Mouse (Mus musculus): ENCODE data around the gene Trafd1.

DNA sequence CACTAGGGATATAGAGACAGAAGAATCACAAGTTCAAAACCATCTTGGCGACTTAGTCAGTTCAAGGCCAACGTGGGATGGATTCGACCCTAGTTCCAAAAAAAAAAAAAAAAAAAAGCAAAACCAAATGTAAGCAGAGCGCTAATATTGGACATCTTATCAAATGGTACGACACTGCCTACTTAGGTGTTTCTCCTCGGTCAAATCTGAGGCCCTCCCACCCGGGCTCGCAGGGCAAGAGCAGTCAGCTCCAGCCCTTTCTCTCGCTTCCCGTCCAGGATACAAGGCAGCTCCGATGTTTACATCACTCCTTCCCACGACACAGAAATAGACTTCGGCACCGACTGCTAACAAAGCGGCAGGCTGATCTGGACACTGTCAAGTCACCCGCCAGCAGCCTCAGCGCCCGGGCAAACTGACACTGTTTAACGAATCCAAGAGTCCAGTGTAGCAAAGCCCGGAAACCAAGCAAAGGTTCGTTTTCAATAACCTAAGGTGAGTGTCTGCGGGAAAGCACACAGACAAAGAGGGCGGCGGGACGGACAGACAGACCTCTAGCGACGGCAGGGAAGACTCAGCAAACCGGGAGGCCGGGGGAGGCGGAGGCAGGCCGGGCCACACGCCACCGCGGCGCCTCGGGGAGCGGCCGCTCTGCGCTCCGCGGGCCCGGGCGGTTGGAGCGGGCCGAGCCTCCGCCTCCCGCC lies 523 bp downstream of the Trafd1 start:
- TF ChIP-seq POLR2A (IDR thresholded peaks at IDR 0.05; ENCODE audit: borderline replicate concordance, extremely low read depth, low read depth, low read length): no peak
- TF ChIP-seq CTCF (IDR thresholded peaks at IDR 0.05; ENCODE audit: insufficient read depth, low read length): no peak

All from lung, adult 2 months (tissue).